Mouse (Mus musculus) limb, embryonic 14.5 days (tissue): ENCODE results near the gene Sirt6. TPM values are rescaled to one million over a fixed set of nuclear protein-coding genes. Genes with fewer than 3 reads are reported as not detected.
A peak's percentile ranks its signal among the peaks of the same experiment; 100 is the strongest.
"Not testable (repeated sequence)": the region's sequence is repeated elsewhere in the genome, so short reads cannot be mapped to it uniquely, and the experiment has no call there.

Experiments used
- ATAC-seq: fragments of 200-750 bp; cut with Nextera tagmentation; 2 replicates; pipeline ENCODE4 v1.8.0; 2017; ENCODE audit warnings: low read depth, moderate number of reproducible peaks, moderate TSS enrichment; ENCODE audit not compliant: low FRiP score
- DNase-seq: peaks from one replicate; pipeline ENCODE4 v3.0.0-alpha.2; 2015; ENCODE audit warnings: low spot score
- H3K27ac ChIP-seq: fragments of 300-500 bp; sonication (generic); replicated peaks from 2 replicates; pipeline ENCODE4 v1.5.1; 2014; ENCODE audit warnings: low read depth, mild to moderate bottlenecking, low read length, moderate library complexity, mixed read lengths
- H3K27me3 ChIP-seq: fragments of 300-500 bp; sonication (generic); 2 replicates; pipeline ENCODE4 v1.6.1; 2014; ENCODE audit warnings: low read length, mixed read lengths; ENCODE audit not compliant: control insufficient read depth, insufficient read depth
- H3K36me3 ChIP-seq: fragments of 300-500 bp; sonication (generic); 2 replicates; pipeline ENCODE4 v1.6.1; 2014; ENCODE audit warnings: mild to moderate bottlenecking, low read length, moderate library complexity, mixed read lengths; ENCODE audit not compliant: control insufficient read depth, insufficient read depth
- H3K4me1 ChIP-seq: fragments of 300-500 bp; sonication (generic); 2 replicates; pipeline ENCODE4 v1.6.1; 2014; ENCODE audit warnings: antibody characterized with exemption, low read length, mixed read lengths; ENCODE audit not compliant: control insufficient read depth, insufficient read depth
- H3K4me2 ChIP-seq: fragments of 300-500 bp; sonication (generic); replicated peaks from 2 replicates; pipeline ENCODE4 v1.6.1; 2014; ENCODE audit warnings: low read depth, mild to moderate bottlenecking, low read length, moderate library complexity; ENCODE audit not compliant: severe bottlenecking
- H3K4me3 ChIP-seq: fragments of 300-500 bp; sonication (generic); replicated peaks from 2 replicates; pipeline ENCODE4 v1.5.1; 2014; ENCODE audit warnings: low read length
- H3K9ac ChIP-seq: fragments of 300-500 bp; sonication (generic); 2 replicates; pipeline ENCODE4 v1.6.1; 2014; ENCODE audit warnings: mild to moderate bottlenecking, low read depth, low read length, moderate library complexity; ENCODE audit not compliant: severe bottlenecking
- H3K9me3 ChIP-seq: fragments of 300-500 bp; sonication (generic); 2 replicates; pipeline ENCODE4 v1.6.1; 2016; ENCODE audit warnings: low read length; ENCODE audit not compliant: control insufficient read depth
- POLR2A ChIP-seq: fragments of 200-500 bp; IDR thresholded peaks from 2 replicates; pipeline ENCODE4 v1.8.0; 2012; ENCODE audit warnings: inconsistent platforms, mild to moderate bottlenecking, moderate library complexity, borderline replicate concordance; ENCODE audit not compliant: insufficient read depth, insufficient read length; ENCODE audit errors: extremely low read depth
- WGBS: fragments of 180-500 bp; shearing (Covaris S2); extraction: QIAGEN DNeasy Blood & Tissue Kit; methylation state at CpG from one replicate; pipeline ENCODE4 v1.1.7; 2014; 5-methylcytosine and 5-hydroxymethylcytosine counted together
- polyA plus RNA-seq, 2 experiments: library from polyadenylated mRNA; depleted of rRNA in 1 of 2; stranded (reverse) in 1 of 2; unstranded in 1 of 2; fragments of >200 nt; fragmentation: Nextera tagmentation in 1 of 2; extraction: Ambion mirVana in 1 of 2; gene quantifications; 2 replicates each; pipeline versions ENCODE4 v1.2.1 to v1.2.3; 2012 to 2014

Gene Sirt6
- polyA plus RNA-seq, 2 experiments = 39.5 to 70.7 TPM

GRCm38 (mm10) chr10:81641978-81642647 is 14.5 kb upstream of the Sirt6 start:
- H3K4me2 ChIP-seq = peak overlapping the region; percentile 84
- H3K27me3 ChIP-seq = no peaks in the 10 kb centered on the region
- no peak for TF ChIP-seq POLR2A
- no peaks in the 10 kb centered on the region for H3K36me3 ChIP-seq
- 76% methylated on average over 8 of the region's 8 CpGs for WGBS
- H3K4me3 ChIP-seq = peak overlapping the region; percentile 78
- H3K27ac ChIP-seq = no peak overlapping the region
- peak overlapping the region; percentile 89; the same call in 1 of the 2 replicates for H3K9ac ChIP-seq
- H3K4me1 ChIP-seq = peaks cover 13% of the 10 kb centered on the region
- no peak for ATAC-seq
- no peak for DNase-seq
- H3K9me3 ChIP-seq = no peaks in the 10 kb centered on the region

- Histone ChIP-seq H3K4me1 (peaks cover 13% of the 10 kb centered on the region), H3K4me2 (no peak overlapping the region), H3K4me3 (no peak overlapping the region), H3K27ac (no peak overlapping the region), H3K36me3 (no peaks in the 10 kb centered on the region), H3K9me3 (no peaks in the 10 kb centered on the region), H3K9ac (no peak overlapping the region), H3K27me3 (no peaks in the 10 kb centered on the region)
- WGBS = 95% methylated on average over 2 of the region's 2 CpGs
- no peak for ATAC-seq
- no peak for TF ChIP-seq POLR2A
- DNase-seq = no peak
These were observed 14.0 kb upstream of the Sirt6 start for GRCm38 (mm10) chr10:81641566-81641965.

DNA sequence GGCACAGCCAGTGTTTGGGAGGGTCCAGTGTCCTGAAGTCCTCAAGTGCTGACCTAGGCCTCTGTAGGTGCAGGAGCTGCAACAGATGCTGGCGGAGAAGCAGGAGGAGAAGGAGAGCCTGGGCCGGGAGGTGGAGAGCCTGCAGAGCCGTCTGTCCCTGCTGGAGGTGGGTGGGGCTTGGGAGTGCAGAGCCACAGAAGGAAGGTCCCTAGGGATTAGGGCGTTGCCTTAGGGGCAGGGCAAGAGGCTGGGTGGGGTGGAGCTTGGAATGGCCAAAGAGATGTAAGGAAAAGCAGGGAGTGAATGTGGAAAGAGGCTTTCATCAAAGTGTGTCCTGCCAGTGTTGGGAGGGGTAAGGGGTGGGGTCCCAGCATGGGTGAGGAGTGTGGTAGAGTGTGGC is 13.2 kb upstream of the Sirt6 start:
- not testable (repeated sequence) for H3K27ac ChIP-seq, H3K4me3 ChIP-seq, H3K27me3 ChIP-seq, H3K36me3 ChIP-seq, DNase-seq, H3K9me3 ChIP-seq, H3K9ac ChIP-seq, ATAC-seq, H3K4me2 ChIP-seq
- H3K4me1 ChIP-seq = peaks cover 13% of the 10 kb centered on the region
- WGBS = 43% methylated on average over 4 of the region's 4 CpGs

- no peak overlapping the region for H3K27ac ChIP-seq
- ATAC-seq (no peak), DNase-seq (no peak)
- no peak overlapping the region for H3K4me2 ChIP-seq
- no peak overlapping the region for H3K9ac ChIP-seq
- H3K4me3 ChIP-seq = no peak overlapping the region
- 73% methylated on average over 6 of the region's 6 CpGs for WGBS
- no peaks in the 10 kb centered on the region for H3K36me3 ChIP-seq
- H3K27me3 ChIP-seq = no peaks in the 10 kb centered on the region
- no peaks in the 10 kb centered on the region for H3K9me3 ChIP-seq
- TF ChIP-seq POLR2A = no peak
- peaks cover 14% of the 10 kb centered on the region for H3K4me1 ChIP-seq
These were observed 10.5 kb upstream of the Sirt6 start for GRCm38 (mm10) chr10:81638101-81638500.

DNA sequence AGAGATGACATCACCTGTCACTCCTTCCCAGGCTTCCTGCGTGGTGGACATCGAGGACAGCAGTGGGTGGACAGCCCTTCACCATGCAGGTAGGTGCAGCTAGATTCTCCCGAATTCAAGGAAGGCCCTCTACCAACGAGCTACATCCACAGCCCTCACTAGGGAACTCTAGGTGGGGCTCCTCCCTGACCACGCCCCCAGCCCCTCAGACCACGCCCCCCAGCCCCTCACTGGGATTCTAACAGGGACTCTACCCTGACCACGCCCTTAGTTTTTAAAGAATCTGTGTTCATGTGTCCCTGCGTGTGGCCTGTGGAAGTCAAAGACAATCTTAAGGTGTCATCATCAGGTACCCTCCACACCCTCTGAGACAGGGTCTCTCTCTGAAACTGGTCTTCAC is 8.7 kb upstream of the Sirt6 start:
- Histone ChIP-seq H3K9me3 (no peaks in the 10 kb centered on the region), H3K27ac (no peak overlapping the region), H3K4me1 (peaks cover 3% of the 10 kb centered on the region; the same call in 1 of the 2 replicates), H3K4me2 (no peak overlapping the region), H3K36me3 (no peaks in the 10 kb centered on the region), H3K4me3 (no peak overlapping the region), H3K9ac (no peak overlapping the region), H3K27me3 (no peaks in the 10 kb centered on the region)
- no peak for DNase-seq
- no peak for ATAC-seq
- 17% methylated on average over 8 of the region's 8 CpGs for whole genome bisulfite sequencing
- no peak for TF ChIP-seq POLR2A
